In genomic region chr11:82871031-82871446, GRCm38 (mm10) we compare ENCODE assay signal across 8 mouse cellular contexts. TPM values are rescaled to one million over a fixed set of nuclear protein-coding genes. Genes with fewer than 3 reads are reported as not detected.
A peak's percentile ranks its signal among the peaks of the same experiment; 100 is the strongest.
DNase-seq lines count a peak whose midpoint lies in the region; ATAC-seq lines count a peak whose summit lies in the region.

Rffl (minus strand) TSS chr11:82871210.

- H3K4me1 ChIP-seq in brown adipose tissue, adult 24 weeks (ENCODE audit: control insufficient read depth, insufficient read depth, insufficient read length, low read length), result peaks cover 2% of the 10 kb centered on the region; the same call in 1 of the 2 replicates
- H3K4me1 ChIP-seq in heart, embryonic 14.5 days (ENCODE audit: control insufficient read depth in 2 of 2, insufficient read depth in 2 of 2, low read length in 2 of 2), result peaks cover 0 to 10% of the 10 kb centered on the region in 2 experiments; a peak in 2 of 4 replicates
- peaks cover 58% of the 10 kb centered on the region for H3K4me1 ChIP-seq in liver, embryonic 13.5 days (replicated peaks)
- H3K4me1 ChIP-seq in stomach, embryonic 16.5 days (ENCODE audit: control insufficient read depth, insufficient read depth, low read length), result no peaks in the 10 kb centered on the region

- H3K9me3 ChIP-seq in heart, embryonic 14.5 days (ENCODE audit: control insufficient read depth, low read length), result no peaks in the 10 kb centered on the region
- no peaks in the 10 kb centered on the region for H3K9me3 ChIP-seq in liver, embryonic 13.5 days (replicated peaks)
- no peaks in the 10 kb centered on the region for H3K9me3 ChIP-seq in stomach, embryonic 16.5 days (replicated peaks; ENCODE audit: control insufficient read depth, low read length)

- H3K36me3 ChIP-seq in heart, embryonic 14.5 days (ENCODE audit: control insufficient read depth, insufficient read depth, low read length), result no peaks in the 10 kb centered on the region
- H3K36me3 ChIP-seq in liver, embryonic 13.5 days, result 0 out of 2 replicates have a peak, but pooled peaks cover 2% of the 10 kb centered on the region
- H3K36me3 ChIP-seq in stomach, embryonic 16.5 days (ENCODE audit: control insufficient read depth, insufficient read depth, low read length), result no peaks in the 10 kb centered on the region

- peak; percentile 93 for ATAC-seq in heart, embryonic 14.5 days (ENCODE audit: insufficient number of reproducible peaks, insufficient read depth, low FRiP score, low read depth)
- ATAC-seq in liver, embryonic 13.5 days (ENCODE audit: low read depth), result peak; percentile 92
- peak; percentile 96 for ATAC-seq in stomach, embryonic 16.5 days (ENCODE audit: insufficient read depth, low FRiP score)

- peak within 1 kb of the TSS; percentile 64 for H3K27ac ChIP-seq in brown adipose tissue, adult 24 weeks (replicated peaks; ENCODE audit: low read depth, low read length)
- peak within 1 kb of the TSS; percentile 1 to 55; a peak in 2 of 4 replicates for H3K27ac ChIP-seq in heart, embryonic 14.5 days (replicated peaks in 1 of 2; ENCODE audit: control insufficient read depth in 1 of 2, insufficient read depth in 1 of 2, low read depth in 2 of 2, low read length in 2 of 2)
- peak within 1 kb of the TSS; percentile 94 for H3K27ac ChIP-seq in liver, embryonic 13.5 days
- peak within 1 kb of the TSS; percentile 78 for H3K27ac ChIP-seq in stomach, embryonic 16.5 days (ENCODE audit: low read length)

- peak; percentile 98 for DNase-seq in CD4-positive, CD25-positive, alpha-beta regulatory T cell, adult 2 months (ENCODE audit: low read depth, low spot score)
- DNase-seq in fibroblast of lung, adult 2 months (ENCODE audit: low read depth), result peak; percentile 54
- DNase-seq in kidney, postnatal 14 days, result peak; percentile 96
- peak; percentile 89 for DNase-seq in liver, embryonic 13.5 days
- DNase-seq in neural tube, embryonic 10.5 days (ENCODE audit: extremely low spot score, low spot score), result peak; percentile 92

- H3K9ac ChIP-seq in heart, embryonic 14.5 days (ENCODE audit: low read length), result peak within 1 kb of the TSS; percentile 82
- peak within 1 kb of the TSS; percentile 96 for H3K9ac ChIP-seq in liver, embryonic 13.5 days
- H3K9ac ChIP-seq in stomach, embryonic 16.5 days (ENCODE audit: low read length), result peak within 1 kb of the TSS; percentile 89

- peak within 1 kb of the TSS; percentile 89 for H3K4me2 ChIP-seq in heart, embryonic 14.5 days (ENCODE audit: low read length)
- peak within 1 kb of the TSS; percentile 70 for H3K4me2 ChIP-seq in liver, embryonic 13.5 days
- peak within 1 kb of the TSS; percentile 64 for H3K4me2 ChIP-seq in stomach, embryonic 16.5 days (ENCODE audit: low read depth, low read length)

- H3K4me3 ChIP-seq in brown adipose tissue, adult 24 weeks (ENCODE audit: insufficient read depth, low read depth, low read length), result peak within 1 kb of the TSS; percentile 86
- peak within 1 kb of the TSS; percentile 83 to 93 for H3K4me3 ChIP-seq in heart, embryonic 14.5 days (ENCODE audit: control insufficient read depth in 1 of 2, insufficient read depth in 1 of 2, low read depth in 1 of 2, low read length in 2 of 2)
- peak within 1 kb of the TSS; percentile 99 for H3K4me3 ChIP-seq in liver, embryonic 13.5 days (replicated peaks)
- peak within 1 kb of the TSS; percentile 89 for H3K4me3 ChIP-seq in stomach, embryonic 16.5 days (replicated peaks; ENCODE audit: low read length)

- H3K27me3 ChIP-seq in heart, embryonic 14.5 days (ENCODE audit: control insufficient read depth, insufficient read depth, low read length), result no peaks in the 10 kb centered on the region
- H3K27me3 ChIP-seq in liver, embryonic 13.5 days, result no peaks in the 10 kb centered on the region
- H3K27me3 ChIP-seq in stomach, embryonic 16.5 days (ENCODE audit: control insufficient read depth, insufficient read depth, low read length), result no peaks in the 10 kb centered on the region

- WGBS in heart, embryonic 14.5 days, result under 1% methylated on average over 40 of the region's 43 CpGs
- WGBS in liver, embryonic 13.5 days (ENCODE audit: insufficient replicate concordance), result 1% methylated on average over 43 of the region's 43 CpGs
- under 1% methylated on average over 43 of the region's 43 CpGs for WGBS in stomach, embryonic 16.5 days

RNA-seq across cellular contexts. Expression of gene Rffl, which starts in this region (rescaled TPM):
- polyA plus RNA-seq in brown adipose tissue, adult 24 weeks (2012; ENCODE audit: insufficient read depth, insufficient read length, missing spikeins), result 4.3 and 6.3 TPM in 2 replicates
- polyA plus RNA-seq in heart, embryonic 14.5 days (2014; fragmentation: Nextera tagmentation; extraction: Ambion mirVana), result 3.7 and 3.8 TPM in 2 replicates
- 20.2 and 25.3 TPM in 2 replicates for polyA plus RNA-seq in liver, embryonic 13.5 days (2015; fragmentation: Nextera tagmentation; extraction: Ambion mirVana)
- 21.9 and 23.8 TPM in 2 replicates for polyA plus RNA-seq in stomach, embryonic 16.5 days (2015; fragmentation: Nextera tagmentation; extraction: Ambion mirVana)

Comparison
In these comparisons a context has a peak if more than half of its experiments do, and no peak if none do; other contexts are left out.
1. Peak in every context shown above with its lines: DNase-seq, ATAC-seq, H3K4me3 ChIP-seq and H3K27ac ChIP-seq.
2. H3K27ac ChIP-seq: peak in every context shown above with its lines; median percentile 94 in liver, embryonic 13.5 days; 78 in stomach, embryonic 16.5 days; 64 in brown adipose tissue, adult 24 weeks; 28 in heart, embryonic 14.5 days.